Mouse (Mus musculus) right cerebral cortex, postnatal 25 days (tissue): ENCODE results near the gene Mcm7.
A peak's percentile ranks its signal among the peaks of the same experiment; 100 is the strongest.
"Not testable (repeated sequence)": the region's sequence is repeated elsewhere in the genome, so short reads cannot be mapped to it uniquely, and the experiment has no call there.

Experiments
- DNase-seq: peaks from one replicate; pipeline ENCODE4 v3.0.0; 2022

Mcm7 gene

GRCm38 (mm10) chr5:138171695-138172491 lies at the start of gene Mcm7, which contains the start of gene Ap4m1:
TSS of gene Mcm7 (minus strand) at chr5:138172422.
TSS of gene Ap4m1 (plus strand) at chr5:138172002.
- peak; percentile 95 for DNase-seq

GRCm38 (mm10) chr5:138219864-138220263 lies 47.6 kb upstream of the Mcm7 start:
- DNase-seq = no peak

- DNase-seq = not testable (repeated sequence)
These were observed 44.4 kb upstream of the Mcm7 start for GRCm38 (mm10) chr5:138216632-138217031.

- DNase-seq = no peak
These were observed 35.7 kb upstream of the Mcm7 start for GRCm38 (mm10) chr5:138207873-138208272.

GRCm38 (mm10) chr5:138207253-138207652 lies 35.0 kb upstream of the Mcm7 start:
- no peak for DNase-seq

- no peak for DNase-seq
These were observed 29.9 kb upstream of the Mcm7 start for GRCm38 (mm10) chr5:138202086-138202485.

GRCm38 (mm10) chr5:138199576-138199975 lies 27.4 kb upstream of the Mcm7 start:
- no peak for DNase-seq

- DNase-seq = no peak
These were observed 23.2 kb upstream of the Mcm7 start for GRCm38 (mm10) chr5:138195463-138195862.

GRCm38 (mm10) chr5:138194755-138195345 lies 22.6 kb upstream of the Mcm7 start:
- DNase-seq = peak; percentile 46

- DNase-seq = peak; percentile 83
These were observed 21.8 kb upstream of the Mcm7 start, which contains the start of gene Mblac1 for GRCm38 (mm10) chr5:138193771-138194727. TSS of gene Mblac1 (plus strand) at chr5:138194314.

GRCm38 (mm10) chr5:138187661-138188306 lies 15.6 kb upstream of the Mcm7 start:
- DNase-seq = peak; percentile 69

- peak; percentile 74 for DNase-seq
These were observed 14.9 kb upstream of the Mcm7 start, which contains the start of the genes Taf6 and Cnpy4 for GRCm38 (mm10) chr5:138186950-138187638. TSS of gene Taf6 (minus strand) at chr5:138187451. TSS of gene Cnpy4 (plus strand) at chr5:138187485.

GRCm38 (mm10) chr5:138173217-138173616 lies 995 bp upstream of the Mcm7 start:
- no peak for DNase-seq

GRCm38 (mm10) chr5:138170936-138171561 lies 1.2 kb downstream of the Mcm7 start:
- DNase-seq = peak; percentile 95

- DNase-seq = no peak
These were observed 6.6 kb downstream of the Mcm7 start for GRCm38 (mm10) chr5:138165594-138165993.

GRCm38 (mm10) chr5:138163610-138164009 lies 8.6 kb downstream of the Mcm7 start:
- DNase-seq = no peak

- DNase-seq = no peak
These were observed 9.2 kb downstream of the Mcm7 start for GRCm38 (mm10) chr5:138163046-138163445.

GRCm38 (mm10) chr5:138160842-138161665 lies 11.2 kb downstream of the Mcm7 start, which contains the start of gene Cops6:
TSS of gene Cops6 (plus strand) at chr5:138161071.
- peak; percentile 96 for DNase-seq

GRCm38 (mm10) chr5:138160224-138160762 lies 11.9 kb downstream of the Mcm7 start:
- DNase-seq = no peak

GRCm38 (mm10) chr5:138155443-138155976 lies 16.7 kb downstream of the Mcm7 start, which contains the start of gene Zfp113:
TSS of gene Zfp113 (minus strand) at chr5:138155744.
- peak; percentile 88 for DNase-seq
